Mouse (Mus musculus): ENCODE measurements around the gene Cnot6l. TPM values are rescaled to one million over a fixed set of nuclear protein-coding genes. Genes with fewer than 3 reads are reported as not detected.

The Cnot6l gene
- 86.3 and 94.8 TPM in 2 replicates for total RNA-seq (2021)
- long read RNA-seq, experiment 1, partial matches to known transcripts: 1 of 6 reads
- long read RNA-seq, experiment 1, other reads (novel, unspliced or antisense): 4 of 6 reads
- long read RNA-seq, experiment 2, full-length matches to known transcripts: 1 of 5 reads
- long read RNA-seq, experiment 2, partial matches to known transcripts: 0 of 5 reads
- long read RNA-seq, experiment 2, other reads (novel, unspliced or antisense): 4 of 5 reads

DNA sequence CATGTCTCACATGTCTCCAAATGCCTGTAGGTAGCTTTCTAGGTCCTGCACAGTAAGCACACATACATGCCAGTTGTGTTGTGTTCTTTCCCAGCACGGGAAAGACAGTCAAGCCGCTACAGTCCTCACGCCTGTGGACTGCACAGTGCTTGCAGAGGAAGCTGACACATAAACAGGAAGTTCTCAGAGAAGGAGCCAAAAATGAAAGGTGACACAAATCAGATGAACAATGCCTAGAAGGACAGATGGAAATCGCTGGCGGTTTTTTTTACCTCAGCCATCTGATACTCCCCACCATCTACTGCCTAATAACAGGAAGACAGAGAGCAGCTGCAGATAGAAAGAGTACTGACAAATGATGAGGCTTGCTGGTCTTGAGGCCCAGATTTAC lies at the start of gene Cnot6l:
Gene Cnot6l (minus strand): TSS at position 151 of the 391 bp plus-strand sequence.
- DNase-seq: peak; percentile 48

DNA sequence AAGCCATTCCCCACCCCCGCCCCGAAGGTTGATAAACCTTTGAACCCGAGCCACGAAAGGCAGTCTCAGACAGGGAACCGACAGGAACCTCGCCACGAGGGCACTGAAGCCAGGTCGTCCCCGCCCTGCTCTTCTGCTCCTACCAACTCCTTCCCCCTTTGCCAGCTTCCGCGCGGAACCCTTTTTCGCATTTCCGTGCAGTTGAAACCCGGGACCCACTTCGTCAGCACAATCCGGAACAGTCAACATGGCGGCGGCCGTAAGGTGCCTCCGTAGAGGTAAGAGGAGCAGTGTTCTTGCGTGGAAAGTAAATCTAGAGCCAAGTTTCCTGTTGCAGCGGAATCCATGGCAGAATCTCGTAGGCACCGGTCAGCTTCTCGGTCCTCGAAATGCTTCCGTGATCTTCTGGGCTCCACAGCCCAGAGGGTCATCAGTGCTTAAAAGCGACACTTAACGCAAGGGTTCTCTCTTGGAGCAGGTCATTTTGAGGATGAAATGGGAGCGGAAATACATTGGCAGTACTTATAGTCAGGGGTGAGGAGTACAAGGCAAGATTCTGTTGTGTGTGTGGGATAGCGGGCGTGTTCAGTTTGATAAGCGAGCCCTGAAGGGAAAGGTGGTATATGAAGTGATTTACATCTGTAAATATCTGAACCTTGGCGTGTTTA lies 46.1 kb upstream of the Cnot6l start:
- DNase-seq: peak; percentile 96

DNA sequence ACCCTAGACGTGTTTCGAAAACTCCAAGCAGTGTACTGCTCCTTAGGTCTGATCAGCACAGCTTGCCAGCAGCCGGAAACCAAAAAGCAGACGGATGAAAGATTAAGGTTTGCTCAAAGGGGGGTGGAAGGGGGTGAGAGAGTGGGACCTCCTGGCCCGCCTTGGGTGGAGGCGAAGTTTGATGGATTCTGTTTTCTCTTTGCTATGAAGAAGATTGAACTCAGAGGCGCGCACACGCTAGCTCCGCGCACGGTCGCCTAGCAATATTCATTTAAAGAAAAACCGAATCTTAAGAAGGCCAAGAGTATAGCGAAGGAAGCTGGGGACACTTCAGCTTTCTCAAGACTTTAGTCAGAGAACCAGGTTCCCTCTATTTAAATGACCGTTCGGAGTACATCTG lies 45.5 kb upstream of the Cnot6l start, which contains the start of gene Mrpl1:
Gene Mrpl1 (plus strand): TSS at position 35 of the 400 bp plus-strand sequence.
- peak; percentile 49 for DNase-seq

DNA sequence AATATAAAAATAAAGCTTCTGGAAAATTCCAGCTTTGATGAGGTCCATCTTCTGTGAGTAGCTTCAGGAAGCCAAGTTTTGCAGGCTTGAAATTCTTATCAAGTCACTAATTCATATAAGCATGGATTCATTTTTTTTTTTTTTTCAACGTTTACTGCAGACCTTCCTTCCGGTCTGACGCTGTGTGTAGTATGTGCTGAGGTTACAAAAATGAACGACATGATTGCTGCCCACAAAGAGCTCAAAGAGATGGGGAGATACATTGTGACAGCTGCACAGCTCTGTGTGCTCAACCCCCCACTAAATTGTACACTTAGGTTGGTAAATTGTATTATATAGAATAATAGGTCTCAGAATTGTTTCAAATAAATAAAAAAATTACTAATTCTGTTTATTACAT lies 44.6 kb upstream of the Cnot6l start:
- no peak for DNase-seq

- DNase-seq: no peak
Observed at GRCm38 (mm10) chr5:96207531-96207930, 43.6 kb upstream of the Cnot6l start.

DNA sequence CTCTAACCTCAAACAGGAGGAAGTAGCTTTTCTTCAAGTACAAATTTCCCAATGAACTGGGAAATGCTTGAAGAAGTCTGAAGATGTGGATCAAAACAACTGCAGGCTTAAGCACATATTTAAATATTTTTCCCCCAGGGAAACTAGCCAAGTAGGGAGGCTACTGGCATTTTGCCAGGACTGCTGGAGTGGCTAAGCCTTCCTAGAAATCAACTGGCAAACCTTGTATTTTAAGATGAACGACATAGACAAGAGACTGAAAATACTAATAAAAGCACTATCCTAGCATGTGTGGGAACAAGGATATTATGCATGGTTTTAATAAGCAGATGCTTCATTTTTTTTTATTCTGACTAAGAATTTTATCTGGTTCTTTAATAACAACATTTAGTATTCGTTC lies 42.9 kb upstream of the Cnot6l start:
- peak; percentile 65 for DNase-seq

DNA sequence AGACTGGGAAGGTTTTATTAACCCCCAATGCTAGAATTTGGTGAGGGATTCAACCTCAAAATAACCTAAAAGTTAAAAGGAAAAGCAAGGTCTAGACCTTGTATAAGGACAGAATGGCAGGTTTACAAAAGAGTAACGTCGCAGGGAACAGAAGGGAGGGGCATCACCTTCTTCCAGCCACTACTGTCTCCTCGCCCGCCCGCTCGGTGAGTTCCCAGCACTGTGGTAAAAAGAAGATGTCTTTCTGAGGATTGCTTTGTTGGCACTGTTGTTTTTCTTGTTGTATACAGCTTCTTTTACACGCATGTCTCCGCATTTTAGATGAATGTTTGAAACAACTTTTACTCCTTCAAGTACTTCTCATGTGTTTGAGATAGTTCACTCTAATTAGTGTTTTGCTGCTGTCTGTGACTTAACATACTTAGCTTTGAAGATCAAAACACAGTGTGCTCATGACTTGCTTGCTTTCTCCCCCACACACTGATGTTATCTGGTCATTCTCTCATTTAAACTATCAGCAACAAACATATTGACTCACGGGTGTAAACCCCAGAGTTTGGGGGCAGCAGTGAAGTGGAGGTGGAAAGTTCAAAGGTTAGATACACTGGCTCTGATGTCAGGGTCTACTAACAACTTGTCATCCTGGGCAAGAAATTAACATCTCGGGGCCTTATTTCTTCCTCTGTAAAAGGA lies 37.6 kb upstream of the Cnot6l start:
- no peak for DNase-seq

DNA sequence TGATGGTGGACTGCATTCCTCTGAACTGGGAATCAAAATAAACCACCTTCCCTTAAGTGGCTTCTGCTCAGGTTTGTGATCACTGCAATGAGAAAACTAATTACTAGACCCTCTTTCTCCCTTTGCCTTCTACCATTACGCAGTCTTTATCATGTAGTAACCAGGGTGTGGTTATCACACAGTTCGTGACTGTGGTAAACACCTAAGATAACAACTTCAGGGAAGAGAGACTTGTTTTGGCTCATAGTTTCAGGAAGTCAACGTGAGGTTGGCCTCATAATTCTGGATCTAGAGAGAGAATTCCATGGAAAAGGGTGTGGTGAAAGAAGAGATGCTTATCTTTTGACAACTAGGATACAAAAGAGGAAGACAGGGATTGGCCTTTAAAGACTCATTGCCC lies 36.3 kb upstream of the Cnot6l start:
- no peak for DNase-seq

DNA sequence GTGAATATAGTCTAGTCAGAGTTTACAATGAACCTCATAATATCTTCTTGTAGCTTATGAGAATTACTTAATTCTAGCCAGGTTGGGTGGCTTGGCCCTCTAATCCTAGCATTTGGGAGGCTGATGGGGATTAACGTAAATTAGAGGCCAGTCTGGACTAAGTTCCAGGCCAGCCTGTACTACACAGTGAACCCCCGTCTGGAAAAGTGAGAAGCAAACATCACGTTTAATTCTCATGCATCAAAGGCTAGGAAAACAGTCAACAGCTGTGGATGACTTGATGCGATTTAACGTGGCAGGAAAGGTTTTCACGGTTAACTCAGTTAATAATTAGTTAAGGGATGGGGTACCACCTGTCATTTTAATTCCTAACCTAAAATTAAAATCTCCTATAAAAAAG lies 34.3 kb upstream of the Cnot6l start:
- no peak for DNase-seq

- no peak for DNase-seq
Observed at GRCm38 (mm10) chr5:96196547-96197052, 32.6 kb upstream of the Cnot6l start.

GRCm38 (mm10) chr5:96191251-96191650 lies 27.3 kb upstream of the Cnot6l start:
- no peak for DNase-seq

GRCm38 (mm10) chr5:96189761-96190160 lies 25.8 kb upstream of the Cnot6l start:
- DNase-seq: no peak

DNA sequence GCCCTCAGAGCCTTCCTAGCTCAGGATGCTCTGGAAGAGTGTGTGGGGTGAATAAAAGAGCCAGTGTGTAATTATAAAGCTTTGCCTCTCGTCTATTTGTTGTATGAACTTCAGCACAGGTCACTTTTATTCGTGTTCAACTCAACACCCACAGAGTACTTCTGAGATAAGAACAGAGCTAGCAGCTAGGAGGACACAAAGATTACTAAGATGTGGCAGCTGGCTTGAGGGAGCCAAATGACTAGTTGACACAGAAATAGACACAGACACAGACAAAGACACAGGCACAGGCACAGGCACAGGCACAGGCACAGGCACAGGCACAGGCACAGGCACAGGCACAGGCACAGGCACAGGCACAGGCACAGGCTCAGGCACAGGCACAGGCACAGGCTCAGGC lies 20.0 kb upstream of the Cnot6l start:
- DNase-seq: no peak

DNA sequence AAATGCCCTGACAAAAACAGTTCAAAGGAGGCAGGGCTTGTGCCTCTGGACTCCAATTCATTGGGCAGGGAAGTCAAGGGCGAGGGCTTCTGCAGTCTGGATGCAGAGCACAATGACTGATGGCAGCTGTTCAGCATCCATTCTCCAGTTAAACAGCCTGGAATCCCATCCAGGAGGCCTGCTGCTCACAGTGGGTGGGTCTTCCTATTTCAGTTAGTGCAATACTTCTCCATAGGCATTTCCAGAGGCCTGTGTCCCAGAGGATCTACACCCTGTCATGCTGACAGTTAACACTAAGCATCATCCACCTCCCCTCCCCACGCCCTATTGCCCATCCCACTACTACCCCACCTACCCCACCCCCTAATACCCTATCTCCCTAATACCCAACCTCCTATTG lies 19.2 kb upstream of the Cnot6l start:
- DNase-seq: no peak

GRCm38 (mm10) chr5:96176879-96177358 lies 12.9 kb upstream of the Cnot6l start:
- no peak for DNase-seq

DNA sequence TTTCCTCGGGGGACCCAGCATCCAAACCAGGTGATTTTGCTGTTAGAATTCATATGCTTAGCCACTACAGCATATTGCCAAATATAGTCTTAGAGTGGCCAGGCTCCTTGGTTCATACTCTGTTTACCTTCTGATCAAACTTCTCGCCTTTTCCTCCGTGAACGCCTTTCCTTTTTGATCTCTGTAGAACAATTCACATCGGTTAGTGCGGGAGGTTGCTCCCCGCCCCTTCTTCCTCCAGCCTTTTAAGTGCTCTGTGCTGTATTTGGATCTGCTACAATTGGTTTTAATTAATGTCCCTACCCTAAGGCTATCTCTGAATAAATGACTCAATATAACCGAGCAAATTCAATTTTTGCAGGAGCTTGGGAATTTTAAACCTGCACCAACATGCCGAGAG lies 12.2 kb upstream of the Cnot6l start:
- no peak for DNase-seq

GRCm38 (mm10) chr5:96171765-96172164 lies 7.8 kb upstream of the Cnot6l start:
- no peak for DNase-seq

DNA sequence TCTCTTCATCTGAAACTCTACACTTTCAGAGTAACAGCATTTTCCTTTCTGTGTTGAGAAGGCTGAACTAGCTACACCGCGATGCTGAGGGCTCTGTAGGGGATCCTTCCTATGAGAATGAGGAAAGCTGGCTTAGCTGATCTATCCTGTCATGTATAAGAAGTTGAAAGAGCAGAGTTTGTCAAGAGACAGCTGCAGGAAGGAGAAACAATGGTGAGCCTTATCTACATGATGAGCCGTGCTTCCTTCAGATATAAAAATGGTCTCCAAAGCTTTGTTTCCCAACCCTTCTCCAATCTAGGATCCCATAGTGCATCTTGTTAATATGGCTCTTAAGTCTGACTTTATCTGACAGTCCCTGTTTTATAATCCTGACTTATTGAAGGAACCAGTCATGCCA lies 6.5 kb upstream of the Cnot6l start:
- DNase-seq: no peak

DNA sequence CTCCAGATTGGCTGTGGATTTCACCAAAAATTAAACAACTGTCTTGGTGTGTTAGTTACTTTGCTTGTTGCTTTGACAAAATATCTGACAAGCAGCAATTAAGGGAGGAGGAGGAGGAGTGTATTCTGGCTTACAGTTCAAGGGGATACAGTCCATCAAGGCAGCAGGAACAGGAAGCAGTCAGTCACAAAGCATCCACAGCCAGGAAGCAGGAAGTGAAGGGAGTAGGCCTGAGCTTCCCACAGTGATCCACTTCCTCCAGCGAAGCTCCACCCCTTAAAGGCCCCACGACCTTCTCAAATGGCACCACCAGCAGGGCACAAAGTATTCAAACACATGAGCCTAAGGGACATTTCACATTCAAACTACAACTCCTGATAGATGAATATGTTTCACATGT lies 2.8 kb upstream of the Cnot6l start:
- no peak for DNase-seq

DNA sequence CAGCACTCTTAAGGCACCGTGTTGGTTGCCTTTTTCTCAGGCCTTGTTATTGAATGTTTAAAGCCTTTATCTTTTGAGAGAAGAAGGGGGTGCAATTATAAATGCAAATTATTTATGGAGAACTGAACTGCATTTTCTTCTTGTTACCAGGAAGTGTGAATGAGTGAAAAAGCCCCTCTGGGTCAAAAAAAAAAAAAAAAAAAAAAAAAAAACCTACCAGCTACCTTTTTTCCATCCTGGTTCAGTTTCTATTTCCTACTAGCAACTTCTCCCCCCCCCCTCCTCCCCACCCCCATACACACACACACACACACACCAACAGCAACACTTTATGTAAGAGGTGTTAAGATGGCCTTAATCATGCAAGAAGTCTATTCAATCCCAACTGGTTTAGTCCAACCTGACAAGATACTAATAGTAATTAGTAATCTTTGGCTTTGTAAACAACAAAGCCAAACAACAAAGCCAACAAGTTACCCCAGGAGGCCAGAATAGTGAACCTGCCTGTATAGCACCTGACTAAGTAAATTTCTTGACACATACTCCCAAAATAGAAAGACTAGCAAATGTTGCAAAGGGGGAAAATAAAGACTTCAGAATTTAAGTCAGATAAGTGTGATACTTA lies 463 bp downstream of the Cnot6l start:
- no peak for DNase-seq

- peak; percentile 93 for DNase-seq
Observed at GRCm38 (mm10) chr5:96162399-96163331, 1.3 kb downstream of the Cnot6l start.
